Mouse (Mus musculus): ENCODE data around the gene Gm26992. TPM values are rescaled to one million over a fixed set of nuclear protein-coding genes. Genes with fewer than 3 reads are reported as not detected.
"Not testable (repeated sequence)": the region's sequence is repeated elsewhere in the genome, so short reads cannot be mapped to it uniquely, and the experiment has no call there.

Gm26992 gene
- total RNA-seq (2022), result not detected

GRCm38 (mm10) chrX:103421710-103422109 lies at the start of gene Gm26992:
Gm26992 (plus strand) TSS chrX:103422010.
- no peak for DNase-seq (ENCODE audit: low spot score in 2 of 2)

- no peak for DNase-seq (ENCODE audit: low spot score in 2 of 2)
These were observed 47.6 kb upstream of the Gm26992 start for GRCm38 (mm10) chrX:103374250-103374649.

GRCm38 (mm10) chrX:103384528-103384927 lies 37.3 kb upstream of the Gm26992 start:
- DNase-seq (ENCODE audit: low spot score in 2 of 2), result no peak

- DNase-seq (ENCODE audit: low spot score in 2 of 2), result no peak
These were observed 33.7 kb upstream of the Gm26992 start for GRCm38 (mm10) chrX:103388131-103388530.

- no peak for DNase-seq (ENCODE audit: low spot score in 2 of 2)
These were observed 28.0 kb upstream of the Gm26992 start for GRCm38 (mm10) chrX:103393841-103394240.

- no peak for DNase-seq (ENCODE audit: low spot score in 2 of 2)
These were observed 16.8 kb upstream of the Gm26992 start for GRCm38 (mm10) chrX:103405021-103405420.

- DNase-seq (ENCODE audit: low spot score in 2 of 2), result no peak
These were observed 7.6 kb upstream of the Gm26992 start, which contains the start of gene Tsx for GRCm38 (mm10) chrX:103414167-103414566. Tsx (plus strand) TSS chrX:103414467.

GRCm38 (mm10) chrX:103427677-103428076 lies 5.9 kb downstream of the Gm26992 start:
- DNase-seq (ENCODE audit: low spot score in 2 of 2), result no peak

GRCm38 (mm10) chrX:103432293-103432692 lies 10.5 kb downstream of the Gm26992 start:
- DNase-seq (ENCODE audit: low spot score in 2 of 2), result no peak

GRCm38 (mm10) chrX:103438023-103438422 lies 16.2 kb downstream of the Gm26992 start:
- DNase-seq (ENCODE audit: low spot score in 2 of 2), result no peak

GRCm38 (mm10) chrX:103440803-103441202 lies 19.0 kb downstream of the Gm26992 start:
- no peak for DNase-seq (ENCODE audit: low spot score in 2 of 2)

GRCm38 (mm10) chrX:103443755-103444154 lies 21.9 kb downstream of the Gm26992 start:
- DNase-seq (ENCODE audit: low spot score in 2 of 2), result no peak

GRCm38 (mm10) chrX:103447539-103448169 lies 25.8 kb downstream of the Gm26992 start:
- DNase-seq (ENCODE audit: low spot score in 2 of 2), result peak; percentile 6 to 12

GRCm38 (mm10) chrX:103448429-103448828 lies 26.6 kb downstream of the Gm26992 start:
- not testable (repeated sequence) for DNase-seq (ENCODE audit: low spot score in 2 of 2)

GRCm38 (mm10) chrX:103448943-103449722 lies 27.3 kb downstream of the Gm26992 start:
- DNase-seq (ENCODE audit: low spot score in 2 of 2), result not testable (repeated sequence)

- no peak for DNase-seq (ENCODE audit: low spot score in 2 of 2)
These were observed 31.0 kb downstream of the Gm26992 start for GRCm38 (mm10) chrX:103452815-103453214.

GRCm38 (mm10) chrX:103460056-103460455 lies 38.2 kb downstream of the Gm26992 start:
- no peak for DNase-seq (ENCODE audit: low spot score in 2 of 2)

GRCm38 (mm10) chrX:103468998-103469397 lies 47.2 kb downstream of the Gm26992 start:
- DNase-seq (ENCODE audit: low spot score in 2 of 2), result no peak

- DNase-seq (ENCODE audit: low spot score in 2 of 2), result no peak
These were observed 50.5 kb downstream of the Gm26992 start for GRCm38 (mm10) chrX:103472346-103472745.

- peak in 1 of 2 experiments; percentile 26 for DNase-seq (ENCODE audit: low spot score in 2 of 2)
These were observed 55.7 kb downstream of the Gm26992 start for GRCm38 (mm10) chrX:103477507-103477906.

GRCm38 (mm10) chrX:103481243-103482096 lies 59.7 kb downstream of the Gm26992 start:
- peak in 1 of 2 experiments; percentile 63 for DNase-seq (ENCODE audit: low spot score in 2 of 2)

GRCm38 (mm10) chrX:103482097-103482451 lies 60.3 kb downstream of the Gm26992 start:
- peak in 1 of 2 experiments; percentile 28 for DNase-seq (ENCODE audit: low spot score in 2 of 2)
